Mouse (Mus musculus): ENCODE data around the gene Actb. TPM values are rescaled to one million over a fixed set of nuclear protein-coding genes. Genes with fewer than 3 reads are reported as not detected.

Actb gene
- polyA plus RNA-seq, 1 experiment from 2014 or later: 16,375 TPM

DNA sequence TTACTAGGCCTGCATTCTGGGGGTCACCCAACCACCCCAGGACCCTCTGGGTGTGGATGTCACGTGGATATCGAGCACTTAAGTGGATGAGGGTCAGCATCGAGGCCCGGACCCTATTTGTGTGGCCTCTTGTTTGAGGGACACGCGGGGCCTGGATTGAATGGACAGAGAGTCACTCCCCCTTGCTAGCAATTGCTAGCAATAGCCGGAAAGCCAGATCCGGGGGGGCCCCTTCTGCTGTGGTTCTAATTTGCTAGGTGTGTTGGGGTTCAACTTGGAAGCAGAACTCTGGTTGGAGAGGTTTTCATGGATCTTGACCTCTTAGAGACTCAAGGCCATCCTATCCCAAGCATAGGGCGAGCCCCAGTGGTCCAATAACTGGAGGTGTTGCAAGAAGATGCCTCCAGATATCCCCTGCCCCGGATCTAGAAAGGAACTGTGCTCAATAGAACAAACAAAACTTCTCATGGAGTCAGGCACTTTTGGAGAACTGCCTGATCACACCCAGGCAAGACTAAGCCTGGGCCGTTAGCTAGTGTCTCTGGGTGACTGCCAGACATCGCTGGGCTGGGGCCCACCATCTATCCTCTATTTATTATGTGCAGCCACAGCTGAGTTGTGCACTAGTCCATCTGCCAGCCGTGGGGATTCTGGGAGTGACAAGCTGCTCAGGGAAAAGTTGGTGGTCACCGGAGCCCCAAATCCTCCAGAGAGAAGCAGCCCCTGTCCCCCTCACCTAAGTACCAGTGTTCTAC, 671 bp upstream of the Actb start:
- peak overlapping the region; percentile 100 for H3K4me3 ChIP-seq (replicated peaks; ENCODE audit: low read depth, low read length)
- DNase-seq (peak; percentile 73), ATAC-seq (ENCODE audit: low FRiP score, low TSS enrichment) (0 out of 2 replicates have a peak, but pooled peaks have one; percentile 9)
- 25% methylated on average over 14 of the region's 14 CpGs for WGBS
- H3K36me3 ChIP-seq (ENCODE audit: control insufficient read depth, insufficient read depth, low read length): peaks cover 33% of the 10 kb centered on the region
- H3K9ac ChIP-seq (replicated peaks; ENCODE audit: low read length): peak overlapping the region; percentile 100
- no peaks in the 10 kb centered on the region for H3K9me3 ChIP-seq (ENCODE audit: control insufficient read depth, low read length)
- H3K4me2 ChIP-seq (ENCODE audit: low read length): peak overlapping the region; percentile 67
- no peaks in the 10 kb centered on the region for H3K27me3 ChIP-seq (ENCODE audit: control insufficient read depth, insufficient read depth, low read length)
- H3K4me1 ChIP-seq (ENCODE audit: control insufficient read depth, insufficient read depth, low read length): peaks cover 36% of the 10 kb centered on the region
- H3K27ac ChIP-seq (replicated peaks; ENCODE audit: low read depth, low read length): peak overlapping the region; percentile 100

DNA sequence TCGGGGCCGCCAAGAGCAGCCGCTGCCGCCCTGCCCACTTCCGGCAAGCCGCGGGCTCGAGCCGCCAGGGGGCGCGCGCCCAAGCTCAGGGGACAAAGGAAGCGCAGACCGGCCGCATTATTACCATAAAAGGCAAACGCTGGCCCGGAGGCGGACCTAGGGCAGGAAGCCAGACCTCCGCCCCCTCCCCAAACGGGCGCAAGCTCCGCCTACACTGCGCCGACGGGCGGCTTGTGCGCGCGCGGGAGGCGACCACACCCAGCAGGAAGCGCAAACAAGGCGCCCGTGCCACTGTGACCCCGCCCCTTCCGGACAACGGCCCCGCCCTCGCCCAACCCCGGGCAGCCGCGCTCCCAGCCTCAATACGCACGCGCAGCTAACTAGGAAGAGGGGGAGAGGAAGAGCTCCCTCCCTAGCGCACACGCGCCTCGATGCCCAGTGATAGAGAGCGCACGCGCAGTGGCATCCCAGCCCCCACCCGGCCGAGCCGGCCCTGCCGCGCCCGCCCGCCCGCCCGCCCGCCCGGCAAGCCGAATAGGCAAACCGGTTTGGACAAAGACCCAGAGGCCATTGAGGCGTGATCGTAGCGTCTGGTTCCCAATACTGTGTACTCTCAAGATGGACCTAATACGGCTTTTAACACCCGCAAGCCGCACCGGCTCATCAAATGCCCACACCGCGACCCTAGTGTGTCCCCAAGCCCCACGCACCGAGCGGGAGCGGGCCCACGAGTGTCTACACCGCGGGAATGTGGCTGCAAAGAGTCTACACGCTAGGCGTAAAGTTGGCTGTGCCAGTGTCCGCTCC, 626 bp downstream of the Actb start:
- no peaks in the 10 kb centered on the region for H3K9me3 ChIP-seq (ENCODE audit: control insufficient read depth, low read length)
- peak; percentile 98 for DNase-seq
- peak overlapping the region; percentile 100 for H3K27ac ChIP-seq (replicated peaks; ENCODE audit: low read depth, low read length)
- peak overlapping the region; percentile 100 for H3K4me3 ChIP-seq (replicated peaks; ENCODE audit: low read depth, low read length)
- H3K27me3 ChIP-seq (ENCODE audit: control insufficient read depth, insufficient read depth, low read length): no peaks in the 10 kb centered on the region
- peak overlapping the region; percentile 91 for H3K4me2 ChIP-seq (ENCODE audit: low read length)
- under 1% methylated on average over 84 of the region's 84 CpGs for WGBS
- peaks cover 36% of the 10 kb centered on the region for H3K4me1 ChIP-seq (ENCODE audit: control insufficient read depth, insufficient read depth, low read length)
- peaks cover 46% of the 10 kb centered on the region for H3K36me3 ChIP-seq (ENCODE audit: control insufficient read depth, insufficient read depth, low read length)
- peak overlapping the region; percentile 100 for H3K9ac ChIP-seq (replicated peaks; ENCODE audit: low read length)
- ATAC-seq (ENCODE audit: low FRiP score, low TSS enrichment): peak; percentile 88

GRCm38 (mm10) chr5:142905038-142905695, 1.4 kb downstream of the Actb start:
- Histone ChIP-seq H3K36me3 (ENCODE audit: control insufficient read depth, insufficient read depth, low read length) (peaks cover 52% of the 10 kb centered on the region), H3K27ac (replicated peaks; ENCODE audit: low read depth, low read length) (peak overlapping the region; percentile 100), H3K9me3 (ENCODE audit: control insufficient read depth, low read length) (no peaks in the 10 kb centered on the region), H3K4me3 (replicated peaks; ENCODE audit: low read depth, low read length) (peak overlapping the region; percentile 100), H3K9ac (replicated peaks; ENCODE audit: low read length) (peak overlapping the region; percentile 100), H3K4me2 (ENCODE audit: low read length) (peak overlapping the region; percentile 91), H3K27me3 (ENCODE audit: control insufficient read depth, insufficient read depth, low read length) (no peaks in the 10 kb centered on the region), H3K4me1 (ENCODE audit: control insufficient read depth, insufficient read depth, low read length) (peaks cover 36% of the 10 kb centered on the region)
- 4% methylated on average over 27 of the region's 27 CpGs for WGBS
- no peak; the same call in 1 of the 2 replicates for ATAC-seq (ENCODE audit: low FRiP score, low TSS enrichment)
- DNase-seq: no peak

- peak overlapping the region; percentile 91 for H3K4me2 ChIP-seq (ENCODE audit: low read length)
- DNase-seq (no peak), ATAC-seq (ENCODE audit: low FRiP score, low TSS enrichment) (no peak)
- peak overlapping the region; percentile 100 for H3K27ac ChIP-seq (replicated peaks; ENCODE audit: low read depth, low read length)
- no peaks in the 10 kb centered on the region for H3K27me3 ChIP-seq (ENCODE audit: control insufficient read depth, insufficient read depth, low read length)
- 76% methylated on average over 19 of the region's 19 CpGs for WGBS
- peak overlapping the region; percentile 100 for H3K4me3 ChIP-seq (replicated peaks; ENCODE audit: low read depth, low read length)
- peak overlapping the region; percentile 100 for H3K9ac ChIP-seq (replicated peaks; ENCODE audit: low read length)
- peaks cover 36% of the 10 kb centered on the region for H3K4me1 ChIP-seq (ENCODE audit: control insufficient read depth, insufficient read depth, low read length)
- peaks cover 60% of the 10 kb centered on the region for H3K36me3 ChIP-seq (ENCODE audit: control insufficient read depth, insufficient read depth, low read length)
- H3K9me3 ChIP-seq (ENCODE audit: control insufficient read depth, low read length): no peaks in the 10 kb centered on the region
These were observed 2.1 kb downstream of the Actb start for GRCm38 (mm10) chr5:142904208-142905037.

GRCm38 (mm10) chr5:142903470-142904207, 2.9 kb downstream of the Actb start:
- 0 out of 2 replicates have a peak overlapping the region, but pooled peaks have one; percentile 2 for H3K9ac ChIP-seq (replicated peaks; ENCODE audit: low read length)
- H3K9me3 ChIP-seq (ENCODE audit: control insufficient read depth, low read length): no peaks in the 10 kb centered on the region
- DNase-seq (no peak), ATAC-seq (ENCODE audit: low FRiP score, low TSS enrichment) (no peak)
- peaks cover 66% of the 10 kb centered on the region for H3K36me3 ChIP-seq (ENCODE audit: control insufficient read depth, insufficient read depth, low read length)
- WGBS: 86% methylated on average over 14 of the region's 14 CpGs
- no peak overlapping the region; the same call in 1 of the 2 replicates for H3K27ac ChIP-seq (replicated peaks; ENCODE audit: low read depth, low read length)
- peaks cover 36% of the 10 kb centered on the region for H3K4me1 ChIP-seq (ENCODE audit: control insufficient read depth, insufficient read depth, low read length)
- H3K4me3 ChIP-seq (replicated peaks; ENCODE audit: low read depth, low read length): peak overlapping the region; percentile 100
- peak overlapping the region; percentile 91 for H3K4me2 ChIP-seq (ENCODE audit: low read length)
- H3K27me3 ChIP-seq (ENCODE audit: control insufficient read depth, insufficient read depth, low read length): no peaks in the 10 kb centered on the region

GRCm38 (mm10) chr5:142902506-142903314, 3.8 kb downstream of the Actb start:
- H3K9me3 ChIP-seq (ENCODE audit: control insufficient read depth, low read length): no peaks in the 10 kb centered on the region
- H3K4me3 ChIP-seq (replicated peaks; ENCODE audit: low read depth, low read length): 0 out of 2 replicates have a peak overlapping the region, but pooled peaks have one; percentile 4
- 66% methylated on average over 5 of the region's 5 CpGs for WGBS
- peaks cover 33% of the 10 kb centered on the region for H3K4me1 ChIP-seq (ENCODE audit: control insufficient read depth, insufficient read depth, low read length)
- 0 out of 2 replicates have a peak overlapping the region, but pooled peaks have one; percentile 26 for H3K9ac ChIP-seq (replicated peaks; ENCODE audit: low read length)
- H3K36me3 ChIP-seq (ENCODE audit: control insufficient read depth, insufficient read depth, low read length): peaks cover 66% of the 10 kb centered on the region
- ATAC-seq (ENCODE audit: low FRiP score, low TSS enrichment) (no peak), DNase-seq (no peak)
- peak overlapping the region; percentile 39 for H3K4me2 ChIP-seq (ENCODE audit: low read length)
- no peaks in the 10 kb centered on the region for H3K27me3 ChIP-seq (ENCODE audit: control insufficient read depth, insufficient read depth, low read length)
- H3K27ac ChIP-seq (replicated peaks; ENCODE audit: low read depth, low read length): peak overlapping the region; percentile 21; the same call in 1 of the 2 replicates
